8 mouse cellular contexts compared by ENCODE assay signal in genomic region chr13:95374701-95375553, GRCm38 (mm10). TPM values are rescaled to one million over a fixed set of nuclear protein-coding genes. Genes with fewer than 3 reads are reported as not detected.
A peak's percentile ranks its signal among the peaks of the same experiment; 100 is the strongest.
DNase-seq lines count a peak whose midpoint lies in the region; ATAC-seq and TF ChIP-seq lines count a peak whose summit lies in the region.

Gene Aggf1 (minus strand): TSS chr13:95375352.

- TF ChIP-seq CTCF in gastrocnemius, adult 2 months (IDR thresholded peaks at IDR 0.05): no peak
- TF ChIP-seq CTCF in hindbrain, postnatal 0 days (IDR thresholded peaks at IDR 0.05; ENCODE audit: low read depth): no peak
- TF ChIP-seq CTCF in left cerebral cortex, adult 2 months (IDR thresholded peaks at IDR 0.05): no peak

- peak within 1 kb of the TSS; percentile 81 for H3K4me2 ChIP-seq in hindbrain, postnatal 0 days (ENCODE audit: low read depth, low read length)

- H3K9me3 ChIP-seq in hindbrain, postnatal 0 days (ENCODE audit: low read length): no peaks in the 10 kb centered on the region

- H3K36me3 ChIP-seq in hindbrain, postnatal 0 days (ENCODE audit: insufficient read depth, low read length): peaks cover 8% of the 10 kb centered on the region; the same call in 1 of the 2 replicates

- intact Hi-C loops in gastrocnemius, adult 2 months (cut with DNase I): no loop called here
- intact Hi-C loops in left cerebral cortex, adult 2 months (cut with DNase I): no loop called here

- H3K9ac ChIP-seq in hindbrain, postnatal 0 days (replicated peaks; ENCODE audit: low read length): peak within 1 kb of the TSS; percentile 93

- peak within 1 kb of the TSS; percentile 93 for H3K27ac ChIP-seq in gastrocnemius, adult 2 months
- peak within 1 kb of the TSS; percentile 88 for H3K27ac ChIP-seq in hindbrain, postnatal 0 days
- peak within 1 kb of the TSS; percentile 90 for H3K27ac ChIP-seq in left cerebral cortex, adult 2 months

- no peaks in the 10 kb centered on the region for H3K27me3 ChIP-seq in hindbrain, postnatal 0 days (ENCODE audit: insufficient read depth, low read length)

- WGBS in hindbrain, postnatal 0 days: under 1% methylated on average over 86 of the region's 86 CpGs

- H3K4me1 ChIP-seq in hindbrain, postnatal 0 days (ENCODE audit: insufficient read depth, low read length): peaks cover 10% of the 10 kb centered on the region

- DNase-seq in ZHBTc4 (ENCODE audit: low read depth, low spot score): peak; percentile 95
- DNase-seq in gastrocnemius, adult 2 months: peak; percentile 94
- DNase-seq in hindbrain, postnatal 0 days (ENCODE audit: low spot score): peak; percentile 96
- DNase-seq in left cerebral cortex, adult 2 months (ENCODE audit: extremely low spot score in 1 of 2, low spot score in 2 of 2): peak; percentile 91 to 92
- peak; percentile 92 to 95 for DNase-seq in right cerebral cortex, adult 2 months (ENCODE audit: low spot score in 2 of 2)
- DNase-seq in urinary bladder, postnatal 14 days (ENCODE audit: low spot score): peak; percentile 92

- peak; percentile 97 for ATAC-seq in common myeloid progenitor, adult 5-6 weeks (replicated peaks; ENCODE audit: low read depth, poor library complexity, severe bottlenecking)
- peak; percentile 99 for ATAC-seq in hindbrain, postnatal 0 days
- ATAC-seq in megakaryocyte, adult 5-6 weeks (ENCODE audit: poor library complexity, severe bottlenecking): peak; percentile 93

- H3K4me3 ChIP-seq in gastrocnemius, adult 2 months: peak within 1 kb of the TSS; percentile 99
- H3K4me3 ChIP-seq in hindbrain, postnatal 0 days (ENCODE audit: low read length): peak within 1 kb of the TSS; percentile 99
- H3K4me3 ChIP-seq in left cerebral cortex, adult 2 months: peak within 1 kb of the TSS; percentile 94

RNA-seq across cellular contexts. Expression of gene Aggf1, which starts in this region (rescaled TPM):
- 56.7 and 63.6 TPM in 2 replicates for total RNA-seq in common myeloid progenitor, adult 5-6 weeks (2017)
- 10 to 100 TPM; 16.5 to 19.7 TPM for total RNA-seq in gastrocnemius, adult 2 months (2021)
- 23.7 and 28.4 TPM in 2 replicates for total RNA-seq in hindbrain, postnatal 0 days (2014; rRNA removed)
- 29.1 and 30.4 TPM in 2 replicates for polyA plus RNA-seq in hindbrain, postnatal 0 days (2015; fragmentation: Nextera tagmentation; extraction: Ambion mirVana)
- total RNA-seq in left cerebral cortex, adult 2 months (2021): 10 to 100 TPM; 50.9 to 51.1 TPM
- 21.2 and 22.2 TPM in 2 replicates for total RNA-seq in megakaryocyte, adult 5-6 weeks (2015)
- 38.1 and 40.3 TPM in 2 replicates for total RNA-seq in megakaryocyte, adult 5-6 weeks (2017)

Comparison
In these comparisons a context has a peak if more than half of its experiments do, and no peak if none do; other contexts are left out.
1. Peak in every context shown above with its lines: DNase-seq, ATAC-seq, H3K4me3 ChIP-seq and H3K27ac ChIP-seq.